Comparison of ENCODE assay signal across 8 mouse cellular contexts in the genomic region with DNA sequence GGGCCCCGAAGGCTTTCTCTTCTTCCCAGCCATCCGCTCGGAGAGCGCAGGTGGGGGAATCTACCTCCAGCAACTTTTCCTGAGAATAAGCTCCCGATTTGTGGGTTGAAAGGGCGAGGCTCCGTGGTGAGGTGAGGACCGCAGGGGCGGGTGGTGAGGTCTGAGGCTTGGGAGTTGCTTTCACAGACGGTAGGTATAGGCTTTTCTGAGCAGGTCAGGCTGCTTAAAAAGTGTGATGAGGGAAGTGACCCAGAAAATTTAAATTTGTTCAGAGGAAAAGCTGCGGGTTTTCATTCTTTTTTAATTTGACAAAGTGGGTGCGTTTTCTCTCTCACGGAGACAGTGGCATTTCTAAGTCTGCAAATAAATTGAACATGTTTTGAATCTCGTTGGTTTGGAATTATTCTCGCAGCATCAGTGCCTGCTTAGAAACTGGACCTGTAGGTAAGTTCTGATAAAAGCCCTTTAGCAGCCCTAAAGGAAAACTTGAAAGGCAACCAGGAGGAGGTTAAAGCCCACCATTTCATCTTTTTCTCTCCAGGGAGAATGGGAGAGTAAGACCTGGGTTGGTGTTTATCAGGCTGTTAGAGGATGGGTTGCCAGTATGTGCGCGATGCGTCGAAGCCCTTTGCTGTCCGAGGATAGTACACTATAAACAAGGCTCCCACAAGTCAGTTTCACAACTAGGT. TPM values are rescaled to one million over a fixed set of nuclear protein-coding genes. Genes with fewer than 3 reads are reported as not detected.
DNase-seq lines count a peak whose midpoint lies in the region; ATAC-seq and TF ChIP-seq lines count a peak whose summit lies in the region.

No protein-coding gene starts in this region.

- peak overlapping the region; percentile 59 for H3K9ac ChIP-seq in lung, embryonic 16.5 days (ENCODE audit: low read length)
- no peak overlapping the region for H3K9ac ChIP-seq in limb, embryonic 15.5 days
- no peak overlapping the region for H3K9ac ChIP-seq in stomach, embryonic 15.5 days

- H3K4me2 ChIP-seq in lung, embryonic 16.5 days (ENCODE audit: low read depth, low read length), result peak overlapping the region; percentile 95
- peak overlapping the region; percentile 97 for H3K4me2 ChIP-seq in limb, embryonic 15.5 days
- peak overlapping the region; percentile 98 for H3K4me2 ChIP-seq in stomach, embryonic 15.5 days

- H3K4me1 ChIP-seq in cerebellum, adult 2 months (ENCODE audit: control insufficient read depth, insufficient read depth, low read length), result no peaks in the 10 kb centered on the region
- peaks cover 4% of the 10 kb centered on the region for H3K4me1 ChIP-seq in lung, embryonic 16.5 days (replicated peaks; ENCODE audit: control insufficient read depth, insufficient read depth, low read length)
- peaks cover 17% of the 10 kb centered on the region for H3K4me1 ChIP-seq in limb, embryonic 15.5 days
- 0 out of 2 replicates have a peak, but pooled peaks cover 3% of the 10 kb centered on the region for H3K4me1 ChIP-seq in stomach, embryonic 15.5 days

- H3K9me3 ChIP-seq in lung, embryonic 16.5 days (ENCODE audit: control insufficient read depth, low read length), result no peaks in the 10 kb centered on the region
- no peaks in the 10 kb centered on the region for H3K9me3 ChIP-seq in limb, embryonic 15.5 days
- no peaks in the 10 kb centered on the region for H3K9me3 ChIP-seq in stomach, embryonic 15.5 days

- WGBS in cerebellum, adult 2 months, result 29% methylated on average over 20 of the region's 20 CpGs
- WGBS in lung, embryonic 16.5 days, result 12% methylated on average over 20 of the region's 20 CpGs
- WGBS in limb, embryonic 15.5 days, result 22% methylated on average over 20 of the region's 20 CpGs
- WGBS in stomach, embryonic 15.5 days, result 17% methylated on average over 20 of the region's 20 CpGs

- H3K27ac ChIP-seq in cerebellum, adult 2 months (ENCODE audit: insufficient read depth, low read length), result no peak overlapping the region
- no peak overlapping the region for H3K27ac ChIP-seq in lung, embryonic 16.5 days (ENCODE audit: low read length)
- H3K27ac ChIP-seq in limb, embryonic 15.5 days, result no peak overlapping the region
- H3K27ac ChIP-seq in stomach, embryonic 15.5 days, result no peak overlapping the region

- no peak for DNase-seq in cerebellum, adult 2 months
- no peak for DNase-seq in cerebellum, adult 9-10 months
- no peak for DNase-seq in lung, postnatal 14 days
- no peak for DNase-seq in adipocyte (ENCODE audit: low spot score)
- no peak for DNase-seq in right cerebral cortex, postnatal 14 days

- TF ChIP-seq POLR2A in cerebellum, adult 2 months (IDR thresholded peaks at IDR 0.05; ENCODE audit: borderline replicate concordance, insufficient read depth, low read length), result no peak

- H3K27me3 ChIP-seq in cerebellum, adult 2 months (ENCODE audit: control insufficient read depth, insufficient read depth, low read length), result peaks cover 2% of the 10 kb centered on the region; the same call in 1 of the 2 replicates
- H3K27me3 ChIP-seq in lung, embryonic 16.5 days (ENCODE audit: control insufficient read depth, insufficient read depth, low read depth, low read length), result peaks cover 31% of the 10 kb centered on the region
- peaks cover 52% of the 10 kb centered on the region for H3K27me3 ChIP-seq in limb, embryonic 15.5 days
- peaks cover 28% of the 10 kb centered on the region; the same call in 1 of the 2 replicates for H3K27me3 ChIP-seq in stomach, embryonic 15.5 days (replicated peaks)

- ATAC-seq in lung, embryonic 16.5 days (ENCODE audit: low read depth), result no peak
- ATAC-seq in limb, embryonic 15.5 days (ENCODE audit: insufficient number of reproducible peaks, low FRiP score, low TSS enrichment, low read depth), result no peak
- ATAC-seq in stomach, embryonic 15.5 days (ENCODE audit: insufficient read depth, low FRiP score, low read depth), result no peak

- no peaks in the 10 kb centered on the region for H3K36me3 ChIP-seq in lung, embryonic 16.5 days (ENCODE audit: control insufficient read depth, insufficient read depth, low read length)
- no peaks in the 10 kb centered on the region for H3K36me3 ChIP-seq in limb, embryonic 15.5 days
- H3K36me3 ChIP-seq in stomach, embryonic 15.5 days, result no peaks in the 10 kb centered on the region

- H3K4me3 ChIP-seq in cerebellum, adult 2 months (replicated peaks; ENCODE audit: insufficient read depth, low read depth, low read length), result peak overlapping the region; percentile 29
- peak overlapping the region; percentile 57 for H3K4me3 ChIP-seq in lung, embryonic 16.5 days (ENCODE audit: low read length)
- H3K4me3 ChIP-seq in limb, embryonic 15.5 days, result peak overlapping the region; percentile 56
- H3K4me3 ChIP-seq in stomach, embryonic 15.5 days (replicated peaks), result peak overlapping the region; percentile 58

- no peak for TF ChIP-seq CTCF in cerebellum, adult 2 months (IDR thresholded peaks at IDR 0.05; ENCODE audit: borderline replicate concordance, insufficient read depth, low read depth, low read length)

RNA-seq across cellular contexts. Expression of gene Rgs6, which starts 29.7 kb away (rescaled TPM):
- 16.1 and 16.8 TPM in 2 replicates for polyA plus RNA-seq in cerebellum, adult 2 months (2012; rRNA removed)
- 2.9 and 3.0 TPM in 2 replicates for polyA plus RNA-seq in lung, embryonic 16.5 days (2015; fragmentation: Nextera tagmentation; extraction: Ambion mirVana)
- 1.9 TPM in 2 replicates for polyA plus RNA-seq in limb, embryonic 15.5 days (2015; fragmentation: Nextera tagmentation; extraction: Ambion mirVana)
- polyA plus RNA-seq in stomach, embryonic 15.5 days (2015; fragmentation: Nextera tagmentation; extraction: Ambion mirVana), result 1.6 and 2.0 TPM in 2 replicates
